Mouse (Mus musculus): ENCODE results near the gene Zfp655.
A peak's percentile ranks its signal among the peaks of the same experiment; 100 is the strongest.
"Not testable (repeated sequence)": the region's sequence is repeated elsewhere in the genome, so short reads cannot be mapped to it uniquely, and the experiment has no call there.

Zfp655 gene

DNA sequence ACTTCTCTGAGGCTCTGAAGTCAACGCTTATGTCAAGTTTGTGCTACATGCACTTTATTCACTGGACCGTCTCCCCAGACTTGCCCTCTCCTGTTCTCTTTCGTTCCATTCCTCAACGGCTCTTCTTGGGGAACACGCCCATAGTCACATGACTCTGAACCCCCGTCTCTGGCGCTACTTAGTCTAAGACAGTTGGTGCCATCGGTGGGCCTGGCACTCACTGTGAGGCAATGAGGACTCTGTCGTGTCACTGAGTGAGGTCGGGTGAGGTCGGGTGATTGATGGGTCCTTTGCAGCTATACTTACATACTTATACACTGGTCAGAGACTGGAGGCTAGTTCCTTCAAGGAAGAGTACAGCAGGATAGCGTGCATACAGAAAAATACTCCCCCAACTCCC, 8.1 kb upstream of the Zfp655 start:
- DNase-seq, result no peak

DNA sequence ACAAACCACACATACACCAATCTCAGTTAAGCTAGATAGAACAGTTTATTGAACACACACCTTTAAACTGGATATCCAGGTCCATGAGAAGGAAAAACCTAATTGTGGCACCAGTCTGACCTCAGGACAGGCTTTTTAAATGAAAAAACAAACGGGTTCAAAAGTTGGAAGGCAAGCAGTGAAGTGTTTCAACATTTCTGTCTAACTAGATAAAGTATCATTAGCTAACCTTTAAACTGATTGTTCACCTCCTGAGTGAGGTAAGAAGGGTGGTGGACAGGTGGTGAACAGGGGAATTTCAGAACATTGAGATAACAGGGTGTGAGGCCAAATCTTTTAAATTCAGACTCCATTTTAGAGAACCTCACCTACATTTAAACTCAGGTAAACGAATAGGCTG, 5.1 kb upstream of the Zfp655 start:
- no peak for DNase-seq

DNA sequence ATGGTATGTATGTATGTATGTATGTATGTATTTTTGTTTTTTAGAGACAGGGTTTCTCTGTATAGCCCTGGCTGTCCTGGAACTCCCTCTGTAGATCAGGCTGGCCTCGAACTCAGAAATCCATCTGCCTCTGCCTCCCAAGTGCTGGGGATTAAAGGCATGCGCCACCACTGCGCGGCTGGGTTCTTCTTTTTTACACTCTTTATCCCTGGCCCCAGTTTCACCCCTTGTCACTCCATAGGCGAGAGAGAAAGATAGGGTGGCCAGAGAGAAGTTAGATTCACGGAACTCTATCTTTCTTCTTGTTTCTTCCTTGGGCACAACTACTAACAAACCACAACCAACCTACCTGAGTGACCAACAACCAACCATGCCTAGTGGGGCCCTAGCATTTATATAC, 2.2 kb upstream of the Zfp655 start:
- DNase-seq, result not testable (repeated sequence)

DNA sequence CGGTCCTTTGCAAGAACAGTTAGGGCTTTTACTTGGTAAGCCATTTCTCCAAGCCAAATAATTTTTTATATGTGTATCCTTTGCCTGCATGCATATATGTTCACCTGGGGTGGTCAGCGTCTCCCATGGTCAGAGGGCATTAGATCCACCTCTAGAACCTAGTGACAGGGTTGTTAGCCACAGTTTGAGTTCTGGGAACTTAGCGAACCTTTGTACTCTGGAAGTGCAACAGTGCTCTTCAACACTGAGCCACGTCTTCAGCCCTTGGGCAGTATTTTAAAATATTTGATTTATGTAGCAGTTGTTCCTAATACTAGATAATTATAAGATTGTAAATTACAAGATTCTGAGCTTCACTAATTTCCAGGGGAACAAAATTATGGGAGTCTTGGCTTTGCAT, 874 bp upstream of the Zfp655 start:
- DNase-seq, result no peak

DNA sequence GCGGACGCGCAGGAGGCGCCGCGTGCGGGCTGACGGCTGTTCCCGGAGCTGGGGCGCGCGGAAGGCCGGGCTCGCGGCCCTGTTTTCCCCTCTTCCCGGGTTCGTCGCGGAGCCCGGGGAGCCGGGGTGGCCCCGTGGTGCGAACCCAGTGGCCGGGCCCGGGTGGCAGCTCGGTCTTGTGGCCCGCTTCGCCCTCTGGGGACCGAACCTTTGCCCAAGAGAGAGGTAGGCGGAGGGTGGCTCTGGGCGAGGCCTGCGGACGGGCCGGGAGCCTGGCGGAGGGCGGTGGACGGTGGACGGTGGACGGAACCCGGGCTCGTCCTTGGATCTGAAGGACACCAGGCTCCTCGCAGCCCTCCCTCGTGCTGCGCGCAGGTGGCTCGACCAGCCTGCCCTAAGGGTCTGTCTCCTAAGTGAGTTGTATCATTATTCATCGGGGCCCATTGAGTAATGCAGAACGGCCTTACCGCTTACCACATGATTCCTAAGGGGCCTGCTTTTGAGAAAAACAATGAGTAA, 437 bp downstream of the Zfp655 start:
- DNase-seq, result no peak

DNA sequence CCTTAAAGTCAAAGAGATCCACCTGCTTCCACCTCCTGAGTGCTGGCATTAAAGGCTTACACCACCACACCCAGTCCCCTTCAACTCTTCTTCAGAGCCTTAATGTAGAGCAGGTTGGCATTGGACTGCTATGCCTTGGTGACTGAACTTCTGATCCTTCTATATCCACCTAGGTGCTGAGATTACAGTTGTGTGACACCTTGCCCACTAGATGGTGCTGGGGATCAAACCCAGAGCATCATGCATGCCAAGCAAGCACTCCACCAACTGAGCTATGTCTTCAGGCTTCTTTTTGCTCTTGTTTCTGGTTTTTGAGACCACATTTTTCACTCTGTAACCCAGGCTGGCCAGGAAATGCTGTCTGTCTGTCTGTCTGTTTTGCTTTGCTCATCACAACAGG, 3.1 kb downstream of the Zfp655 start:
- DNase-seq, result peak; percentile 47

DNA sequence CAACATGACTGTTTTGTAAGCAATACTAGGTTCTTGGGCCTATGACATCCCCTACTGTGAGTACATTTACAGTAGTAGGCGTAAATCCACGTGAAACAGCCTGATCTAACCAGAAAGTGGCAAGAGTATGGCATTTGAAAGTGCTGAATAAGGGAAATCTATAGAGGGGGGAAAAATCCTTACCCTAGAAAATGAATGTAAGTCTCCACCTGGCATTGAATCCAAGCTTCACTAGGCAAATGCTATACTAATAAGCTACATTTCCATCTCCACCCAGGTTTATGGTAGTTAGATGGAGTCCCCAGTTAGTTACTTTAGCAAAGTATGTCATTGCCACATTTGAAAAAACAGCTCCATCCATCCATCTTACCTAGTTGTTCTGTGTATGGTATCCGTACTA, 18.0 kb downstream of the Zfp655 start:
- no peak for DNase-seq

DNA sequence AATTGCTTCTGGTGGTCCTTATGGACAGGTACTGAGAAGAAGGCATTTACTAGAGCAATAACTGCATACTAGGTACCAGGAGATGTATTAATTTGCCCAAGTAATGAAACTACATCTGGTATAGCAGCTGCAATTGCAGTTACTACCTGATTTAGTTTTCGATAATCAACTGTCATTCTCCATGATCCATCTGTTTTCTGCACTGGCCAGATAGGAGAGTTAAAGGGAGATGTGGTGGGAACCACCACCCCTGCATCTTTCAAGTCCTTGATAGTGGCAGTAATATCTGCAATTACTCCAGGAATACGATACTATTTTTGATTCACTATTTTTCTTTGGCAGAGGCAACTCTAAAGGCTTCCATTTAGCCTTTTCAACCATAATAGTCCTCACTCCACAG, 42.1 kb downstream of the Zfp655 start:
- DNase-seq, result not testable (repeated sequence)

DNA sequence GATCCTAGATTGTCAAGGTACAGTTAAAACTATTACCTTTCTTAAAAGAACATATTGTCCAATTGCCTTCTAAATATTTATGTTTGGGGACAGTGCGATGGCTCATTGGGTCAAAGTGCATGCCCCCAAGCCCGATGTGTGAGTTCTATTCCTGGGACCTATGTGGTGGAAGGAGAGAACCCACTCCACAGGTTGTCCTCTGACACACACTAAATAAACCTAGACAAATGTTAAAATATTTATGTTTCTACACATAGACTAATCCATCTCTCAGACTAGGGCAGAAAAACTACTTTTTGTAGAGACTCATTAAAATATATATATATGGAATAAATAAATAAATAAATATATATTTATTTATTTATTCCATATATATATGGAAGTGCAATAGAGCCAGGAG, 48.4 kb downstream of the Zfp655 start:
- no peak for DNase-seq

DNA sequence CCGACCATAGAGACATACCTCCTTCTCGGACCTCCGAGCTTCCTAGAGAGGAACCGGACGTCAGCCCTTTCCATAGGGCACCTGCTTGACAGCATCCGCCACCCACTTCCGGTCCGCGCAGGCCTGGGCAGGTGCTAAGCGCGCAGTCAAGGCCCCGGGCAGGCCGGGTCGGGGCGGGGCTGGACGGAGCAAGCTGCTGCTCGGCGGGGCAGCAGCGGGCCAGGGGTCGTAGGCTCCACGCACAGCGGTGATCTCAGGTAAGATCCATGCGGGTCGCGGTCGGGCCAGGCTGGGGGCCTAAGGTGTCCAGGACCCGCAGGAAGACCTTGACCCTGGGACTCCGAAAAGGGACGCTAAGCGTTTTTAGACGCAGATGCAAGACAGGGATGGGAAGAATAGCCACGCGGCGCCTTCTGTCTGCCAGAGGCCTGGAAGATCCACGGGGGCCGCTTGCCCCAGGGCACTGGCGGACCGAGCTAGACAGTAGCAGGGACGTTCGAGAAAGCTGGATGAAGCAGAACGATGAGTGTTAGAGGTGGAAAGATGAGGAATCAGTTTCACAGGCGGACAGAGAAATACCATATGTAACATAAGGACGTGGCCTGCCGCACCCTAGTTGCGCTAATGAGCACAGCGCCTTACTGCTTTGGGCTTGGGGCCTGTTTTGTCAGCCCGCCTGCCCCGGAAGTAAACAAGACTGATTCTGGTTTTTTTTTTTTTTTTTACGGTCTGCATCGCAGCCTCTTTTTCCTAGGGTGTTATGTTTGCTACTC, 49.0 kb downstream of the Zfp655 start, which contains the start of gene Zscan25:
Gene Zscan25, plus strand, starts transcription at position 130 of the 773 bp plus-strand sequence.
- peak; percentile 86 for DNase-seq

DNA sequence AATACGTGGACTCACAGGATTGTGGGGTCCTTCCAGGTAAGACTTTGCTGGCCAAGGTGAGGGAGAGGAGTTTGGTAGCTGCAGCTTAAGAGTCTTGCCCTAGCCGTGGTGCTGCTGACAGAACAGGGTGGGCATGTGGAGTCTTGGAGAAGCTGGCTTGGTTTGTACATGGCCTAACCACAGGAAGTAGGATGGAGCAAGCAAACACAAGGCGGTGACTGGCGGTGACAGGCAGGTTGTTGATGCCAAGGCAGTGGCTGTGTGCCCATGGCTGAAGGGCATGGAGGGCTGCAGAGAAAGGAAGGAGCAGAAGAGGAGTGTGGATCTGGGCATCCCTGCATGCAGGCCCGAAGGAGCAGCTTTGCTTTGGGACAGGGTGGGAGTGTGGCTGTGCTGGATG, 56.9 kb downstream of the Zfp655 start:
- no peak for DNase-seq

DNA sequence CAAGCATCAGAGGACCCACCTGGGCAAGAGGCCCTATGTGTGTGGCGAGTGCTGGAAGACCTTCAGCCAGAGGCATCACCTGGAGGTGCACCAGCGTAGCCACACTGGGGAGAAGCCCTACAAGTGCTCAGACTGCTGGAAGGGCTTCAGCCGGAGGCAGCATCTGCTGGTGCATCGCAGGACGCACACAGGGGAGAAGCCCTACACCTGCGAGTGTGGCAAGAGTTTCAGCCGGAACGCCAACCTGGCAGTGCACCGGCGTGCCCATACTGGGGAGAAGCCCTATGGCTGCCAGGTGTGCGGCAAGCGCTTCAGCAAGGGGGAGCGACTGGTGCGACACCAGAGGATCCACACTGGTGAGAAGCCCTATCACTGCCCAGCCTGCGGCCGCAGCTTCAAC, 59.2 kb downstream of the Zfp655 start:
- DNase-seq, result no peak

DNA sequence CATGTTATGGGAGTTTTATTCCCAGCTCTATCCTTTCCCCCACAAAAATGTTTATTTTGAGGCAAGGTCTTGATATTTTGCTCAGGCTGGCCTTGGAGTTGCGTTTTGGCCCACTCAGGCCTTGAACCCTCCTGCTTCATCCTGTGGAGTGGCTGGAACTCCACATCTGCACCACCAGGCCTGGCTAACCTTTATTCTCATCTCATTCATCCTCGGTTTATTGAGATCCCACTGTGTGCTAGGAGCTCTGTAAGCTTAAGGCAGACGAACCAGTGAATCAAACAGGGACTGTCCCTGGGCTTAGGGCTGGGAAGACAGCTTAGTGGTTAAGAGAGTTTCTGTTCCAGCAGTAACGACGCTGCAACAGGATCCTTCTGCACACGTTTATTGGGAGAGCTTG, 60.9 kb downstream of the Zfp655 start:
- no peak for DNase-seq

Measured in thymus, postnatal 25 days (tissue).